Mouse (Mus musculus) heart, embryonic 11.5 days (tissue): ENCODE data around the gene Wdr4. TPM values are rescaled to one million over a fixed set of nuclear protein-coding genes. Genes with fewer than 3 reads are reported as not detected.

ENCODE experiments used
- ATAC-seq: fragments of 200-750 bp; cut with Nextera tagmentation; replicated peaks from 2 replicates; pipeline ENCODE4 v1.8.0; 2017; ENCODE audit warnings: moderate library complexity; ENCODE audit not compliant: insufficient number of reproducible peaks, low FRiP score, low TSS enrichment
- H3K27ac ChIP-seq: fragments of 300-500 bp; sonication (generic); 2 replicates; pipeline ENCODE4 v1.5.1; 2014; ENCODE audit warnings: mild to moderate bottlenecking, low read depth, low read length
- H3K27me3 ChIP-seq: fragments of 300-500 bp; sonication (generic); 2 replicates; pipeline ENCODE4 v1.6.1; 2014; ENCODE audit warnings: mild to moderate bottlenecking, low read length, mixed read lengths; ENCODE audit not compliant: control insufficient read depth, insufficient read depth
- H3K36me3 ChIP-seq: fragments of 300-500 bp; sonication (generic); 2 replicates; pipeline ENCODE4 v1.6.1; 2014; ENCODE audit warnings: mild to moderate bottlenecking, low read length, moderate library complexity, mixed read lengths; ENCODE audit not compliant: control insufficient read depth, insufficient read depth
- H3K4me1 ChIP-seq: fragments of 300-500 bp; sonication (generic); 2 replicates; pipeline ENCODE4 v1.6.1; 2014; ENCODE audit warnings: low read length; ENCODE audit not compliant: control insufficient read depth, insufficient read depth
- H3K4me2 ChIP-seq: fragments of 300-500 bp; sonication (generic); 2 replicates; pipeline ENCODE4 v1.6.1; 2014; ENCODE audit warnings: mild to moderate bottlenecking, moderate library complexity
- H3K4me3 ChIP-seq: fragments of 300-500 bp; sonication (generic); 2 replicates; pipeline ENCODE4 v1.5.1; 2014; ENCODE audit warnings: low read depth, low read length
- H3K9ac ChIP-seq: fragments of 300-500 bp; sonication (generic); 2 replicates; pipeline ENCODE4 v1.6.1; 2014; ENCODE audit warnings: mild to moderate bottlenecking, low read depth, low read length, moderate library complexity
- H3K9me3 ChIP-seq: fragments of 300-500 bp; sonication (generic); replicated peaks from 2 replicates; pipeline ENCODE4 v1.6.1; 2016; ENCODE audit warnings: low read length; ENCODE audit not compliant: control insufficient read depth
- WGBS: fragments of 180-500 bp; shearing (Covaris S2); extraction: QIAGEN DNeasy Blood & Tissue Kit; methylation state at CpG from one replicate; pipeline ENCODE4 v1.1.7; 2014; ENCODE audit not compliant: insufficient replicate concordance; 5-methylcytosine and 5-hydroxymethylcytosine counted together
- polyA plus RNA-seq: library from polyadenylated mRNA; unstranded; fragments of >200 nt; fragmentation: Nextera tagmentation; extraction: Ambion mirVana; gene quantifications from 2 replicates; pipeline ENCODE4 v1.2.1, GENCODE M21; 2014

The Wdr4 gene
- polyA plus RNA-seq, 1 experiment from 2014 or later: 22.2 TPM

GRCm38 (mm10) chr17:31474388-31474787 lies 45.4 kb downstream of the Wdr4 start:
- no peak for ATAC-seq
- Histone ChIP-seq H3K27me3 (no peaks in the 10 kb centered on the region), H3K9me3 (no peaks in the 10 kb centered on the region), H3K4me3 (no peak overlapping the region), H3K4me1 (no peaks in the 10 kb centered on the region), H3K4me2 (no peak overlapping the region), H3K9ac (no peak overlapping the region), H3K36me3 (no peaks in the 10 kb centered on the region), H3K27ac (no peak overlapping the region)
- WGBS: 80% methylated on average over 6 of the region's 6 CpGs

- Histone ChIP-seq H3K4me3 (no peak overlapping the region), H3K4me2 (no peak overlapping the region), H3K36me3 (no peaks in the 10 kb centered on the region), H3K9me3 (no peaks in the 10 kb centered on the region), H3K4me1 (no peaks in the 10 kb centered on the region), H3K27me3 (no peaks in the 10 kb centered on the region), H3K27ac (no peak overlapping the region), H3K9ac (no peak overlapping the region)
- no peak for ATAC-seq
- WGBS: 85% methylated on average over 5 of the region's 5 CpGs
Measured at GRCm38 (mm10) chr17:31470766-31471418, 48.9 kb downstream of the Wdr4 start.

GRCm38 (mm10) chr17:31468496-31468895 lies 51.3 kb downstream of the Wdr4 start:
- no peak overlapping the region for H3K4me3 ChIP-seq
- no peak for ATAC-seq
- no peaks in the 10 kb centered on the region for H3K27me3 ChIP-seq
- no peaks in the 10 kb centered on the region for H3K4me1 ChIP-seq
- no peak overlapping the region for H3K4me2 ChIP-seq
- 61% methylated on average over 5 of the region's 5 CpGs for WGBS
- H3K9me3 ChIP-seq: no peaks in the 10 kb centered on the region
- no peaks in the 10 kb centered on the region for H3K36me3 ChIP-seq
- no peak overlapping the region for H3K9ac ChIP-seq
- no peak overlapping the region for H3K27ac ChIP-seq

GRCm38 (mm10) chr17:31466854-31467253 lies 52.9 kb downstream of the Wdr4 start:
- no peaks in the 10 kb centered on the region for H3K36me3 ChIP-seq
- no peak overlapping the region for H3K9ac ChIP-seq
- WGBS: 82% methylated on average over 3 of the region's 3 CpGs
- H3K4me2 ChIP-seq: no peak overlapping the region
- no peaks in the 10 kb centered on the region for H3K4me1 ChIP-seq
- no peaks in the 10 kb centered on the region for H3K27me3 ChIP-seq
- no peaks in the 10 kb centered on the region for H3K9me3 ChIP-seq
- no peak overlapping the region for H3K27ac ChIP-seq
- ATAC-seq: no peak
- no peak overlapping the region for H3K4me3 ChIP-seq

- Histone ChIP-seq H3K27me3 (no peaks in the 10 kb centered on the region), H3K9ac (no peak overlapping the region), H3K27ac (no peak overlapping the region), H3K4me3 (no peak overlapping the region), H3K4me1 (no peaks in the 10 kb centered on the region), H3K36me3 (no peaks in the 10 kb centered on the region), H3K4me2 (no peak overlapping the region), H3K9me3 (no peaks in the 10 kb centered on the region)
- no peak for ATAC-seq
- 72% methylated on average over 2 of the region's 2 CpGs for WGBS
Measured at GRCm38 (mm10) chr17:31462506-31462905, 57.3 kb downstream of the Wdr4 start.

- Histone ChIP-seq H3K4me2 (no peak overlapping the region), H3K9me3 (no peaks in the 10 kb centered on the region), H3K4me1 (no peaks in the 10 kb centered on the region; the same call in none of the 2 replicates), H3K9ac (no peak overlapping the region), H3K27me3 (no peaks in the 10 kb centered on the region), H3K4me3 (no peak overlapping the region), H3K27ac (no peak overlapping the region), H3K36me3 (no peaks in the 10 kb centered on the region)
- 66% methylated on average over 4 of the region's 4 CpGs for WGBS
- no peak for ATAC-seq
Measured at GRCm38 (mm10) chr17:31460416-31460815, 59.4 kb downstream of the Wdr4 start.

- no peak overlapping the region for H3K9ac ChIP-seq
- ATAC-seq: no peak
- no peaks in the 10 kb centered on the region; the same call in none of the 2 replicates for H3K4me1 ChIP-seq
- H3K36me3 ChIP-seq: no peaks in the 10 kb centered on the region
- no peak overlapping the region for H3K4me2 ChIP-seq
- H3K27ac ChIP-seq: no peak overlapping the region
- no peak overlapping the region for H3K4me3 ChIP-seq
- H3K27me3 ChIP-seq: no peaks in the 10 kb centered on the region
- WGBS: 52% methylated on average over 18 of the region's 18 CpGs
- no peaks in the 10 kb centered on the region for H3K9me3 ChIP-seq
Measured at GRCm38 (mm10) chr17:31456723-31457567, 62.8 kb downstream of the Wdr4 start.

GRCm38 (mm10) chr17:31454056-31454455 lies 65.7 kb downstream of the Wdr4 start:
- 71% methylated on average over 9 of the region's 9 CpGs for WGBS
- H3K4me2 ChIP-seq: no peak overlapping the region
- no peak overlapping the region for H3K27ac ChIP-seq

More at GRCm38 (mm10) chr17:31454056-31454455, 65.7 kb downstream of the Wdr4 start:
- no peaks in the 10 kb centered on the region for H3K9me3 ChIP-seq
- H3K4me3 ChIP-seq: no peak overlapping the region
- no peak overlapping the region for H3K9ac ChIP-seq
- H3K27me3 ChIP-seq: no peaks in the 10 kb centered on the region
- no peaks in the 10 kb centered on the region for H3K36me3 ChIP-seq
- no peaks in the 10 kb centered on the region; the same call in none of the 2 replicates for H3K4me1 ChIP-seq
- no peak for ATAC-seq
